Mouse (Mus musculus): ENCODE data around the gene Sox8.

The Sox8 gene

GRCm38 (mm10) chr17:25570648-25571452 lies at the start of gene Sox8:
Sox8 (minus strand) TSS chr17:25570686.
- in situ Hi-C loops (cut with MboI, MseI), result loop anchor here (10.0 kb wide), 1 partner anchor 224 kb away; the partner anchor contains the start of genes AC134908.4, Fam173a and Metrn

- in situ Hi-C loops (cut with MboI, MseI), result no loop called here
These were observed 48.1 kb upstream of the Sox8 start for GRCm38 (mm10) chr17:25618508-25619056.

GRCm38 (mm10) chr17:25614723-25615510 lies 44.4 kb upstream of the Sox8 start:
- in situ Hi-C loops (cut with MboI, MseI), result no loop called here

- in situ Hi-C loops (cut with MboI, MseI), result no loop called here
These were observed 42.8 kb upstream of the Sox8 start for GRCm38 (mm10) chr17:25613323-25613722.

- in situ Hi-C loops (cut with MboI, MseI), result no loop called here
These were observed 42.1 kb upstream of the Sox8 start for GRCm38 (mm10) chr17:25612537-25612936.

GRCm38 (mm10) chr17:25610151-25610550 lies 39.7 kb upstream of the Sox8 start:
- in situ Hi-C loops (cut with MboI, MseI), result no loop called here

GRCm38 (mm10) chr17:25609506-25609828 lies 39.0 kb upstream of the Sox8 start:
- in situ Hi-C loops (cut with MboI, MseI), result no loop called here

- in situ Hi-C loops (cut with MboI, MseI), result no loop called here
These were observed 38.5 kb upstream of the Sox8 start for GRCm38 (mm10) chr17:25608821-25609505.

GRCm38 (mm10) chr17:25608137-25608785 lies 37.8 kb upstream of the Sox8 start:
- in situ Hi-C loops (cut with MboI, MseI), result no loop called here

- in situ Hi-C loops (cut with MboI, MseI), result no loop called here
These were observed 33.7 kb upstream of the Sox8 start for GRCm38 (mm10) chr17:25604234-25604633.

GRCm38 (mm10) chr17:25602366-25602765 lies 31.9 kb upstream of the Sox8 start:
- in situ Hi-C loops (cut with MboI, MseI), result no loop called here

- in situ Hi-C loops (cut with MboI, MseI), result no loop called here
These were observed 27.1 kb upstream of the Sox8 start for GRCm38 (mm10) chr17:25597537-25597936.

GRCm38 (mm10) chr17:25595495-25595894 lies 25.0 kb upstream of the Sox8 start:
- in situ Hi-C loops (cut with MboI, MseI), result no loop called here

GRCm38 (mm10) chr17:25593411-25594261 lies 23.1 kb upstream of the Sox8 start:
- in situ Hi-C loops (cut with MboI, MseI), result no loop called here

GRCm38 (mm10) chr17:25592336-25592735 lies 21.9 kb upstream of the Sox8 start:
- in situ Hi-C loops (cut with MboI, MseI), result no loop called here

GRCm38 (mm10) chr17:25590985-25591384 lies 20.5 kb upstream of the Sox8 start:
- in situ Hi-C loops (cut with MboI, MseI), result no loop called here

- in situ Hi-C loops (cut with MboI, MseI), result no loop called here
These were observed 19.6 kb upstream of the Sox8 start for GRCm38 (mm10) chr17:25590068-25590467.

GRCm38 (mm10) chr17:25584646-25585045 lies 14.2 kb upstream of the Sox8 start:
- in situ Hi-C loops (cut with MboI, MseI), result no loop called here

- in situ Hi-C loops (cut with MboI, MseI), result no loop called here
These were observed 13.4 kb upstream of the Sox8 start for GRCm38 (mm10) chr17:25583858-25584257.

GRCm38 (mm10) chr17:25583099-25583498 lies 12.6 kb upstream of the Sox8 start:
- in situ Hi-C loops (cut with MboI, MseI), result no loop called here

- in situ Hi-C loops (cut with MboI, MseI), result no loop called here
These were observed 11.6 kb upstream of the Sox8 start for GRCm38 (mm10) chr17:25582076-25582475.
